Mouse (Mus musculus): ENCODE results near the gene Dcun1d2. TPM values are rescaled to one million over a fixed set of nuclear protein-coding genes. Genes with fewer than 3 reads are reported as not detected.
A peak's percentile ranks its signal among the peaks of the same experiment; 100 is the strongest.

Gene Dcun1d2
- polyA plus RNA-seq, 1 experiment from 2014 or later: 20.9 TPM

GRCm38 (mm10) chr8:13208627-13209355, 79.1 kb downstream of the Dcun1d2 start:
- Histone ChIP-seq H3K9ac (ENCODE audit: low read depth, low read length) (no peak overlapping the region), H3K36me3 (ENCODE audit: control insufficient read depth, insufficient read depth, low read length) (no peaks in the 10 kb centered on the region), H3K4me2 (peak overlapping the region; percentile 7; the same call in 1 of the 2 replicates), H3K4me3 (ENCODE audit: low read depth, low read length) (no peak overlapping the region), H3K27me3 (replicated peaks; ENCODE audit: control insufficient read depth, insufficient read depth, low read length) (no peaks in the 10 kb centered on the region), H3K9me3 (ENCODE audit: control insufficient read depth, low read length) (no peaks in the 10 kb centered on the region), H3K27ac (ENCODE audit: low read depth, low read length) (no peak overlapping the region), H3K4me1 (replicated peaks; ENCODE audit: control insufficient read depth, insufficient read depth, low read length) (peaks cover 52% of the 10 kb centered on the region)
- 44% methylated on average over 6 of the region's 6 CpGs for WGBS
- DNase-seq (ENCODE audit: low spot score) (no peak), ATAC-seq (replicated peaks; ENCODE audit: low FRiP score) (peak; percentile 66)

GRCm38 (mm10) chr8:13206290-13206689, 81.6 kb downstream of the Dcun1d2 start:
- H3K9ac ChIP-seq (ENCODE audit: low read depth, low read length): no peak overlapping the region
- H3K4me1 ChIP-seq (replicated peaks; ENCODE audit: control insufficient read depth, insufficient read depth, low read length): peaks cover 59% of the 10 kb centered on the region
- no peaks in the 10 kb centered on the region for H3K9me3 ChIP-seq (ENCODE audit: control insufficient read depth, low read length)
- no peak overlapping the region for H3K27ac ChIP-seq (ENCODE audit: low read depth, low read length)
- H3K4me3 ChIP-seq (ENCODE audit: low read depth, low read length): no peak overlapping the region
- peaks cover 2% of the 10 kb centered on the region for H3K27me3 ChIP-seq (replicated peaks; ENCODE audit: control insufficient read depth, insufficient read depth, low read length)
- H3K4me2 ChIP-seq: no peak overlapping the region
- WGBS: 36% methylated on average over 5 of the region's 5 CpGs
- no peaks in the 10 kb centered on the region for H3K36me3 ChIP-seq (ENCODE audit: control insufficient read depth, insufficient read depth, low read length)
- ATAC-seq (replicated peaks; ENCODE audit: low FRiP score) (no peak), DNase-seq (ENCODE audit: low spot score) (no peak)

Other genes with a start within 250 kb of the Dcun1d2 start
- 13.5 and 15.9 TPM in 2 replicates for gene Proz, start 227.2 kb downstream of the Dcun1d2 start, polyA plus RNA-seq (2014; fragmentation: Nextera tagmentation; extraction: Ambion mirVana)
- gene Pcid2, start 182.7 kb downstream of the Dcun1d2 start, polyA plus RNA-seq (2014; fragmentation: Nextera tagmentation; extraction: Ambion mirVana): 38.8 and 46.0 TPM in 2 replicates
- gene Cul4a, start 182.5 kb downstream of the Dcun1d2 start, polyA plus RNA-seq (2014; fragmentation: Nextera tagmentation; extraction: Ambion mirVana): 111 and 123 TPM in 2 replicates
- gene Lamp1, start 129.0 kb downstream of the Dcun1d2 start, polyA plus RNA-seq (2014; fragmentation: Nextera tagmentation; extraction: Ambion mirVana): 251 and 283 TPM in 2 replicates
- 19.7 and 23.3 TPM in 2 replicates for gene Grtp1, start 87.5 kb downstream of the Dcun1d2 start, polyA plus RNA-seq (2014; fragmentation: Nextera tagmentation; extraction: Ambion mirVana)
- 0.70 TPM in 1 of 2 replicates, not detected in the other for gene Adprhl1, start 34.0 kb downstream of the Dcun1d2 start, polyA plus RNA-seq (2014; fragmentation: Nextera tagmentation; extraction: Ambion mirVana)
- 18.8 and 19.7 TPM in 2 replicates for gene Tmco3, start 59 bp upstream of the Dcun1d2 start, polyA plus RNA-seq (2014; fragmentation: Nextera tagmentation; extraction: Ambion mirVana)
- 217 and 230 TPM in 2 replicates for gene Tfdp1, start 50.6 kb upstream of the Dcun1d2 start, polyA plus RNA-seq (2014; fragmentation: Nextera tagmentation; extraction: Ambion mirVana)
- gene Atp4b, start 108.7 kb upstream of the Dcun1d2 start, polyA plus RNA-seq (2014; fragmentation: Nextera tagmentation; extraction: Ambion mirVana): not detected in 2 replicates
- gene Grk1, start 117.0 kb upstream of the Dcun1d2 start, polyA plus RNA-seq (2014; fragmentation: Nextera tagmentation; extraction: Ambion mirVana): 0.03 and 0.07 TPM in 2 replicates
- gene Tmem255b, start 147.1 kb upstream of the Dcun1d2 start, polyA plus RNA-seq (2014; fragmentation: Nextera tagmentation; extraction: Ambion mirVana): not detected in 2 replicates
- 3.8 and 5.5 TPM in 2 replicates for gene Gas6, start 206.4 kb upstream of the Dcun1d2 start, polyA plus RNA-seq (2014; fragmentation: Nextera tagmentation; extraction: Ambion mirVana)